Mouse (Mus musculus): ENCODE measurements around the gene Abhd14b. TPM values are rescaled to one million over a fixed set of nuclear protein-coding genes. Genes with fewer than 3 reads are reported as not detected.

Abhd14b gene
- polyA plus RNA-seq, 1 experiment from 2014 or later = 5.1 TPM

GRCm38 (mm10) chr9:106411091-106411594, 36.1 kb upstream of the Abhd14b start:
- WGBS = 45% methylated on average over 9 of the region's 9 CpGs
- 0 out of 2 replicates have a peak, but pooled peaks have one; percentile 34 for ATAC-seq (ENCODE audit: insufficient number of reproducible peaks, low FRiP score)
- H3K4me2 ChIP-seq = no peak overlapping the region
- H3K4me1 ChIP-seq (replicated peaks) = peaks cover 45% of the 10 kb centered on the region
- no peaks in the 10 kb centered on the region for H3K36me3 ChIP-seq
- no peak overlapping the region for H3K9ac ChIP-seq
- H3K9me3 ChIP-seq (replicated peaks) = 0 out of 2 replicates have a peak, but pooled peaks cover 5% of the 10 kb centered on the region
- H3K27me3 ChIP-seq (replicated peaks) = no peaks in the 10 kb centered on the region
- no peak overlapping the region for H3K27ac ChIP-seq (ENCODE audit: poor library complexity, severe bottlenecking)
- no peak overlapping the region for H3K4me3 ChIP-seq

- WGBS = 54% methylated on average over 6 of the region's 6 CpGs
- no peak for ATAC-seq (ENCODE audit: insufficient number of reproducible peaks, low FRiP score)
- Histone ChIP-seq H3K9me3 (replicated peaks) (0 out of 2 replicates have a peak, but pooled peaks cover 5% of the 10 kb centered on the region), H3K36me3 (no peaks in the 10 kb centered on the region), H3K4me1 (replicated peaks) (peaks cover 43% of the 10 kb centered on the region), H3K9ac (no peak overlapping the region), H3K4me2 (no peak overlapping the region), H3K4me3 (no peak overlapping the region), H3K27ac (ENCODE audit: poor library complexity, severe bottlenecking) (no peak overlapping the region), H3K27me3 (replicated peaks) (no peaks in the 10 kb centered on the region)
Measured at GRCm38 (mm10) chr9:106411729-106412128, 35.5 kb upstream of the Abhd14b start.

- Histone ChIP-seq H3K4me2 (no peak overlapping the region), H3K9me3 (replicated peaks) (0 out of 2 replicates have a peak, but pooled peaks cover 5% of the 10 kb centered on the region), H3K9ac (no peak overlapping the region), H3K27ac (ENCODE audit: poor library complexity, severe bottlenecking) (no peak overlapping the region), H3K36me3 (no peaks in the 10 kb centered on the region), H3K4me1 (replicated peaks) (peaks cover 42% of the 10 kb centered on the region), H3K27me3 (replicated peaks) (no peaks in the 10 kb centered on the region), H3K4me3 (no peak overlapping the region)
- WGBS = 86% methylated on average over 3 of the region's 3 CpGs
- no peak for ATAC-seq (ENCODE audit: insufficient number of reproducible peaks, low FRiP score)
Measured at GRCm38 (mm10) chr9:106412210-106412609, 35.0 kb upstream of the Abhd14b start.

- no peak overlapping the region for H3K9ac ChIP-seq
- ATAC-seq (ENCODE audit: insufficient number of reproducible peaks, low FRiP score) = no peak
- no peak overlapping the region for H3K27ac ChIP-seq (ENCODE audit: poor library complexity, severe bottlenecking)
- H3K4me3 ChIP-seq = no peak overlapping the region
- no peaks in the 10 kb centered on the region for H3K27me3 ChIP-seq (replicated peaks)
- H3K36me3 ChIP-seq = no peaks in the 10 kb centered on the region
- 83% methylated on average over 5 of the region's 5 CpGs for WGBS
- 0 out of 2 replicates have a peak, but pooled peaks cover 5% of the 10 kb centered on the region for H3K9me3 ChIP-seq (replicated peaks)
- H3K4me1 ChIP-seq (replicated peaks) = peaks cover 45% of the 10 kb centered on the region
- H3K4me2 ChIP-seq = no peak overlapping the region
Measured at GRCm38 (mm10) chr9:106413606-106414005, 33.7 kb upstream of the Abhd14b start.

GRCm38 (mm10) chr9:106416826-106417225, 30.4 kb upstream of the Abhd14b start:
- H3K27ac ChIP-seq (ENCODE audit: poor library complexity, severe bottlenecking) = no peak overlapping the region
- peak overlapping the region; percentile 14; the same call in 1 of the 2 replicates for H3K4me2 ChIP-seq
- 0 out of 2 replicates have a peak, but pooled peaks cover 6% of the 10 kb centered on the region for H3K27me3 ChIP-seq (replicated peaks)
- H3K9ac ChIP-seq = no peak overlapping the region
- no peaks in the 10 kb centered on the region for H3K9me3 ChIP-seq (replicated peaks)
- no peaks in the 10 kb centered on the region for H3K36me3 ChIP-seq
- ATAC-seq (ENCODE audit: insufficient number of reproducible peaks, low FRiP score) = no peak
- no peak overlapping the region for H3K4me3 ChIP-seq
- peaks cover 47% of the 10 kb centered on the region for H3K4me1 ChIP-seq (replicated peaks)
- 45% methylated on average over 6 of the region's 6 CpGs for WGBS

- Histone ChIP-seq H3K36me3 (no peaks in the 10 kb centered on the region), H3K4me1 (replicated peaks) (peaks cover 42% of the 10 kb centered on the region), H3K27ac (ENCODE audit: poor library complexity, severe bottlenecking) (peak overlapping the region; percentile 45), H3K9me3 (replicated peaks) (no peaks in the 10 kb centered on the region), H3K9ac (peak overlapping the region; percentile 57), H3K27me3 (replicated peaks) (0 out of 2 replicates have a peak, but pooled peaks cover 6% of the 10 kb centered on the region), H3K4me3 (peak overlapping the region; percentile 31), H3K4me2 (peak overlapping the region; percentile 71)
- peak; percentile 68 for ATAC-seq (ENCODE audit: insufficient number of reproducible peaks, low FRiP score)
- 14% methylated on average over 29 of the region's 29 CpGs for WGBS
Measured at GRCm38 (mm10) chr9:106417841-106418625, 29.2 kb upstream of the Abhd14b start.

- Histone ChIP-seq H3K9me3 (replicated peaks) (no peaks in the 10 kb centered on the region), H3K4me2 (no peak overlapping the region), H3K4me1 (replicated peaks) (peaks cover 42% of the 10 kb centered on the region), H3K4me3 (no peak overlapping the region), H3K27ac (ENCODE audit: poor library complexity, severe bottlenecking) (no peak overlapping the region), H3K36me3 (no peaks in the 10 kb centered on the region), H3K9ac (no peak overlapping the region), H3K27me3 (replicated peaks) (0 out of 2 replicates have a peak, but pooled peaks cover 6% of the 10 kb centered on the region)
- ATAC-seq (ENCODE audit: insufficient number of reproducible peaks, low FRiP score) = no peak
- WGBS = 6% methylated on average over 2 of the region's 2 CpGs
Measured at GRCm38 (mm10) chr9:106420608-106421007, 26.7 kb upstream of the Abhd14b start.

- peaks cover 41% of the 10 kb centered on the region for H3K4me1 ChIP-seq (replicated peaks)
- no peak for ATAC-seq (ENCODE audit: insufficient number of reproducible peaks, low FRiP score)
- H3K36me3 ChIP-seq = no peaks in the 10 kb centered on the region
- H3K9me3 ChIP-seq (replicated peaks) = no peaks in the 10 kb centered on the region
- H3K27me3 ChIP-seq (replicated peaks) = 0 out of 2 replicates have a peak, but pooled peaks cover 6% of the 10 kb centered on the region
- H3K4me3 ChIP-seq = no peak overlapping the region
- H3K4me2 ChIP-seq = peak overlapping the region; percentile 42
- 16% methylated on average over 17 of the region's 18 CpGs for WGBS
- 0 out of 2 replicates have a peak overlapping the region, but pooled peaks have one; percentile 2 for H3K9ac ChIP-seq
- H3K27ac ChIP-seq (ENCODE audit: poor library complexity, severe bottlenecking) = no peak overlapping the region
Measured at GRCm38 (mm10) chr9:106421033-106421864, 26.0 kb upstream of the Abhd14b start.

- Histone ChIP-seq H3K27ac (ENCODE audit: poor library complexity, severe bottlenecking) (no peak overlapping the region), H3K9ac (0 out of 2 replicates have a peak overlapping the region, but pooled peaks have one; percentile 2), H3K36me3 (no peaks in the 10 kb centered on the region), H3K4me1 (replicated peaks) (peaks cover 38% of the 10 kb centered on the region), H3K4me2 (peak overlapping the region; percentile 42), H3K9me3 (replicated peaks) (no peaks in the 10 kb centered on the region), H3K27me3 (replicated peaks) (0 out of 2 replicates have a peak, but pooled peaks cover 6% of the 10 kb centered on the region), H3K4me3 (no peak overlapping the region)
- 0% methylated on average over 3 of the region's 3 CpGs for WGBS
- ATAC-seq (ENCODE audit: insufficient number of reproducible peaks, low FRiP score) = peak; percentile 59
Measured at GRCm38 (mm10) chr9:106421865-106422160, 25.4 kb upstream of the Abhd14b start.

GRCm38 (mm10) chr9:106428719-106429220, 18.5 kb upstream of the Abhd14b start:
- no peaks in the 10 kb centered on the region for H3K27me3 ChIP-seq (replicated peaks)
- peak overlapping the region; percentile 99 for H3K9ac ChIP-seq
- ATAC-seq (ENCODE audit: insufficient number of reproducible peaks, low FRiP score) = peak; percentile 46
- H3K27ac ChIP-seq (ENCODE audit: poor library complexity, severe bottlenecking) = peak overlapping the region; percentile 97
- peak overlapping the region; percentile 79 for H3K4me2 ChIP-seq
- 20% methylated on average over 11 of the region's 11 CpGs for WGBS
- peaks cover 24% of the 10 kb centered on the region for H3K4me1 ChIP-seq (replicated peaks)
- H3K36me3 ChIP-seq = peaks cover 31% of the 10 kb centered on the region
- H3K4me3 ChIP-seq = peak overlapping the region; percentile 95
- no peaks in the 10 kb centered on the region for H3K9me3 ChIP-seq (replicated peaks)

All from heart, embryonic 12.5 days (tissue).